Mouse (Mus musculus) midbrain, embryonic 14.5 days (tissue): ENCODE measurements around the gene Rab12. TPM values are rescaled to one million over a fixed set of nuclear protein-coding genes. Genes with fewer than 3 reads are reported as not detected.
A peak's percentile ranks its signal among the peaks of the same experiment; 100 is the strongest.

Experiments used
- ATAC-seq: fragments of 200-750 bp; cut with Nextera tagmentation; 2 replicates; pipeline ENCODE4 v1.8.0; 2017; ENCODE audit warnings: moderate number of reproducible peaks, moderate library complexity; ENCODE audit not compliant: low FRiP score, low TSS enrichment
- DNase-seq: peaks from one replicate; pipeline ENCODE4 v3.0.0-alpha.2; 2015
- H3K27ac ChIP-seq: fragments of 300-500 bp; sonication (generic); replicated peaks from 2 replicates; pipeline ENCODE4 v1.5.1; 2014; ENCODE audit warnings: mild to moderate bottlenecking, low read depth, low read length, moderate library complexity
- H3K27me3 ChIP-seq: fragments of 300-500 bp; sonication (generic); 2 replicates; pipeline ENCODE4 v1.6.1; 2014; ENCODE audit warnings: low read length, control low read depth, mixed read lengths; ENCODE audit not compliant: control insufficient read depth, insufficient read depth
- H3K36me3 ChIP-seq: fragments of 300-500 bp; sonication (generic); 2 replicates; pipeline ENCODE4 v1.6.1; 2014; ENCODE audit warnings: low read length, control low read depth; ENCODE audit not compliant: control insufficient read depth, insufficient read depth
- H3K4me1 ChIP-seq: fragments of 300-500 bp; sonication (generic); 2 replicates; pipeline ENCODE4 v1.6.1; 2014; ENCODE audit warnings: mild to moderate bottlenecking, antibody characterized with exemption, low read length, control low read depth; ENCODE audit not compliant: control insufficient read depth, insufficient read depth
- H3K4me2 ChIP-seq: fragments of 300-500 bp; sonication (generic); 2 replicates; pipeline ENCODE4 v1.6.1; 2014; ENCODE audit warnings: mild to moderate bottlenecking, low read length, moderate library complexity
- H3K4me3 ChIP-seq: fragments of 300-500 bp; sonication (generic); replicated peaks from 2 replicates; pipeline ENCODE4 v1.5.1; 2014; ENCODE audit warnings: low read depth, low read length
- H3K9ac ChIP-seq: fragments of 300-500 bp; sonication (generic); replicated peaks from 2 replicates; pipeline ENCODE4 v1.6.1; 2014; ENCODE audit warnings: mild to moderate bottlenecking, low read length, moderate library complexity
- H3K9me3 ChIP-seq: fragments of 300-500 bp; sonication (generic); 2 replicates; pipeline ENCODE4 v1.6.1; 2016; ENCODE audit warnings: low read length, control low read depth, mixed read lengths; ENCODE audit not compliant: control insufficient read depth
- WGBS: fragments of 180-500 bp; shearing (Covaris S2); extraction: QIAGEN DNeasy Blood & Tissue Kit; methylation state at CpG from one replicate; pipeline ENCODE4 v1.1.7; 2014; 5-methylcytosine and 5-hydroxymethylcytosine counted together
- polyA plus RNA-seq: library from polyadenylated mRNA; unstranded; fragments of >200 nt; fragmentation: Nextera tagmentation; extraction: Ambion mirVana; gene quantifications from 2 replicates; pipeline ENCODE4 v1.2.1, GENCODE M21; 2014

Rab12 gene
- polyA plus RNA-seq, 1 experiment from 2014 or later: 83.8 TPM

DNA sequence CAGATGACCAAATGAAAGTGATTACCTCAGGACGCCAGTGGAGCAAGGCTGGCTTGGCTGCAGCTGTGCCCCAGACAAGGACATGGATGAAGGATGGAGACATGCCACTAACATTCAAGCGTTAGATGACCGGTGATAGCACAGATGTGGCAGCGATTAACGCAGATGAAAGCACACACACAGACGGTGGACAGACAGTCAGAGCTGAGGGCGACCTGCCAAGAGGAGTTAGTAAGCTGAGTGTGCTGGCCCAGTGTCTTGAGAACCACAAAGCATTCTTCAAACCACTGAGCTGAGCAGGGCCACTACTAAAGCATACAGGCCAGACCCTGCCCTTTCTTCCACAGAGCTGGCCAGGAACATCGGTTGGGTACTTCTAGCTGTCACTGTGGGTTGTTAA is 14.6 kb downstream of the Rab12 start:
- WGBS: 90% methylated on average over 8 of the region's 8 CpGs
- no peak for DNase-seq
- peaks cover 38% of the 10 kb centered on the region for H3K36me3 ChIP-seq

GRCm38 (mm10) chr17:66504248-66504647 is 15.3 kb downstream of the Rab12 start:
- Histone ChIP-seq H3K9ac (no peak overlapping the region), H3K27me3 (no peaks in the 10 kb centered on the region), H3K36me3 (peaks cover 45% of the 10 kb centered on the region), H3K9me3 (no peaks in the 10 kb centered on the region), H3K4me1 (no peaks in the 10 kb centered on the region), H3K27ac (no peak overlapping the region), H3K4me3 (no peak overlapping the region), H3K4me2 (no peak overlapping the region)
- WGBS: 93% methylated on average over 2 of the region's 2 CpGs
- DNase-seq: no peak
- ATAC-seq: no peak

More for the DNA sequence above, 14.6 kb downstream of the Rab12 start:
- Histone ChIP-seq H3K4me3 (no peak overlapping the region), H3K4me2 (no peak overlapping the region), H3K9ac (no peak overlapping the region), H3K9me3 (no peaks in the 10 kb centered on the region), H3K4me1 (no peaks in the 10 kb centered on the region), H3K27ac (no peak overlapping the region), H3K27me3 (no peaks in the 10 kb centered on the region)
- ATAC-seq: no peak

GRCm38 (mm10) chr17:66503466-66503865 is 16.1 kb downstream of the Rab12 start:
- H3K27ac ChIP-seq: no peak overlapping the region
- H3K4me3 ChIP-seq: no peak overlapping the region
- 85% methylated on average over 9 of the region's 9 CpGs for WGBS
- H3K9ac ChIP-seq: no peak overlapping the region
- no peaks in the 10 kb centered on the region for H3K27me3 ChIP-seq
- peak; percentile 21 for DNase-seq
- H3K4me1 ChIP-seq: no peaks in the 10 kb centered on the region
- no peak for ATAC-seq
- peaks cover 53% of the 10 kb centered on the region for H3K36me3 ChIP-seq
- H3K4me2 ChIP-seq: no peak overlapping the region
- no peaks in the 10 kb centered on the region for H3K9me3 ChIP-seq

DNA sequence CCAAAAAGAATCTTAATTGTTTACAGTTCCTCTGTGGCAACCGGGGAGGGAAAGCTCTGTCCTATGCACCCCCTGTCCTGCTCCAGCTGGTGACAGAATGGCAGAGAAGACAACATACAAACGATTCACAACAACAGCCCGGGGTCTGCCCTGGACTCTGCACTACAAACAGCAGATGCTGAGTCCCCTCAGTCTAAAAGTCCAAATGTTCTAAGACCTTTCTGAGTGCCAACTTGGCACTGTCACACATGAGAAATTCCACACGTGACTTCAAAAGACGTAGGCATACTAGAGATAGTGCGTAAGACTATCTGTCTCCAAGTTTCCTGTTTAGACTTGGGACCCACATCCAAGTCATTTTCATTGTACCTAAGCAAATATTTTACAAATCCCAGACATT is 16.7 kb downstream of the Rab12 start:
- H3K4me3 ChIP-seq: no peak overlapping the region
- H3K4me1 ChIP-seq: no peaks in the 10 kb centered on the region
- 92% methylated on average over 6 of the region's 6 CpGs for WGBS
- DNase-seq: no peak
- H3K27ac ChIP-seq: no peak overlapping the region
- no peak for ATAC-seq
- no peak overlapping the region for H3K9ac ChIP-seq
- no peaks in the 10 kb centered on the region for H3K27me3 ChIP-seq
- no peak overlapping the region for H3K4me2 ChIP-seq
- H3K36me3 ChIP-seq: peaks cover 59% of the 10 kb centered on the region
- no peaks in the 10 kb centered on the region for H3K9me3 ChIP-seq

DNA sequence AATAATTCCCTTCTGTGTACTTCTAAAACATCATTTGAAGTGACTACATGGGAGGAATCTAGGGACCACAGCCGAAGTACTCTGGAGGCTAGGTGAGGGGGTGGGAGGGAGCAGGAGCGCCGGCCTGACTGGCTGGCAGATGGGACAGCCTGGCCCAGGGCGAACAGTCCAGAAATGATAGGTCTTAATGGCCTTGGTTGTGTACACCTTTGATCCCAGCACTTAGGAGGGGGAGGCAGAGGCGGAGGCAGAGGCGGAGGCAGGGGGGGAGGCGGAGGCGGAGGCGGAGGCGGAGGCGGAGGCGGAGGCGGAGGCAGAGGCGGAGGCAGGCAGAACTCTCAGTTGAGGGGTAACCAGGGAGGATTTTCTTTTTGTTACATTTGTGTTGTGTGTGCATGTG is 20.9 kb downstream of the Rab12 start:
- H3K9me3 ChIP-seq: no peaks in the 10 kb centered on the region
- no peak overlapping the region for H3K27ac ChIP-seq
- DNase-seq (no peak), ATAC-seq (no peak)
- no peak overlapping the region for H3K4me3 ChIP-seq
- H3K4me1 ChIP-seq: no peaks in the 10 kb centered on the region
- no peaks in the 10 kb centered on the region for H3K27me3 ChIP-seq
- no peak overlapping the region for H3K9ac ChIP-seq
- no peak overlapping the region for H3K4me2 ChIP-seq
- peaks cover 75% of the 10 kb centered on the region for H3K36me3 ChIP-seq
- WGBS: 88% methylated on average over 14 of the region's 14 CpGs

DNA sequence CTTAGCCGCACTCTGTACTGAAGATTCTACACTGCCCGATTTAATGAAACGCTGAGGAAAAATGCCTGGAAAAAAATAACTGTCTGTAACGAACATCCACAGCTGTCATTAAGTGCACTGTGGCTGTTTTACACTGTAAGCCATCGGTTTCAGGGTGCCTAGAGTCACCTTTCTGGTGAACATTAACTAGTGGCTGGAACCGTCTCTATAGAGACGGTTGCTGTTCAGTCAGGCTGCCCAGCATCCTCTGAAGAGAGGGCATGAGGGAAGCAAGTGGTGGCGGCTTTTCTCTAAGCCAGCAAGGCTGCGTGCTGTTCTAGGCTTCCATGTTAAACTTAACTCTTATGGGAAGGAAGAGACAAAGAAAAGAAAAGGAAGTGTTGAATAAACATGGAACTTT is 22.9 kb downstream of the Rab12 start:
- Histone ChIP-seq H3K36me3 (peaks cover 72% of the 10 kb centered on the region), H3K27ac (no peak overlapping the region), H3K4me1 (no peaks in the 10 kb centered on the region), H3K4me2 (no peak overlapping the region), H3K9me3 (no peaks in the 10 kb centered on the region), H3K4me3 (no peak overlapping the region), H3K27me3 (no peaks in the 10 kb centered on the region), H3K9ac (no peak overlapping the region)
- ATAC-seq (no peak), DNase-seq (no peak)
- WGBS: 96% methylated on average over 9 of the region's 9 CpGs

GRCm38 (mm10) chr17:66490022-66490601 is 29.4 kb downstream of the Rab12 start:
- H3K36me3 ChIP-seq: peaks cover 14% of the 10 kb centered on the region
- peak; percentile 87 for DNase-seq
- H3K27me3 ChIP-seq: no peaks in the 10 kb centered on the region
- 44% methylated on average over 10 of the region's 10 CpGs for WGBS
- H3K9ac ChIP-seq: no peak overlapping the region
- H3K9me3 ChIP-seq: no peaks in the 10 kb centered on the region
- 0 out of 2 replicates have a peak, but pooled peaks have one; percentile 46 for ATAC-seq
- no peak overlapping the region for H3K4me2 ChIP-seq
- H3K4me3 ChIP-seq: no peak overlapping the region
- H3K4me1 ChIP-seq: no peaks in the 10 kb centered on the region
- H3K27ac ChIP-seq: no peak overlapping the region

DNA sequence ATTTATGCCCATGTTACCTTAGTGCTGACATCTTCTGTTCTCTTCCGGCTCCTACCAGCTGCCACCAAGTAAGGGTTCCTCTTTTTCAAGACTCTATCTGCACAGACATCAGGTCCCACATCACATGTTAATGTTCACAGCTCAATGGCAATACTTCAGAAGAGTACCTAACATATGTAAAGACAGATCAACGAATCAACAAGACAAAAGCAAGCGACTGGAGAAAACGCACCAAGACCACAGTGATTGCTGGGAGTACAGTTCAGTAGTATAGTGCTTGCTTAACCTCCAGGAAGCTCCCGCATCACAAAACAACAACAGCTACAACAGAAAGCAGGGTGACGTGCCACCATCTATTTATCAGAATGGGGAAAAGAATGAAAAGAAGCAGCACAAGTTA is 33.0 kb downstream of the Rab12 start:
- Histone ChIP-seq H3K36me3 (no peaks in the 10 kb centered on the region), H3K4me1 (peaks cover 6% of the 10 kb centered on the region; the same call in 1 of the 2 replicates), H3K27ac (no peak overlapping the region), H3K9ac (no peak overlapping the region), H3K4me2 (no peak overlapping the region), H3K9me3 (no peaks in the 10 kb centered on the region), H3K27me3 (no peaks in the 10 kb centered on the region), H3K4me3 (no peak overlapping the region)
- WGBS: 92% methylated on average over 6 of the region's 6 CpGs
- DNase-seq (no peak), ATAC-seq (no peak)

DNA sequence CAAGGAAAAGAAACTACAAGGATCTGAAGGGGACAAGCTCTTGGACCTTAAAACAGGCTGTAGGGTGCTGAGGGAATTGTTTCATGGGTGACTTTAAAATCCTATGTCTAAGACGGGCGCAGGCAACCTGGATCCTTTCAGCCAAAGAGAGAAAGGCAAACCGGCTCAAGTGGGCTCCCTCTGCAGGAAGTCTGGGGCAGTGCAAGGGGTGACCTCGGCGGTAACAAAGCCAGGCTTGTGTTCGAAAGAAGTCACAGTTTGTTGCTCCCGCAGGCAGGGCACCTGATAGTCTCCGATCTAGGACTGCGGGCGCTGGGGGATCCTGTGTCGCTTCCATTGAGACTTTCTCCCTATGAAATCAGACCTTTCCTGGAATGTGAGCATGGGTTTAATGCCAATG is 33.8 kb downstream of the Rab12 start:
- Histone ChIP-seq H3K4me2 (no peak overlapping the region), H3K27me3 (no peaks in the 10 kb centered on the region), H3K4me3 (no peak overlapping the region), H3K9ac (no peak overlapping the region), H3K4me1 (peaks cover 10% of the 10 kb centered on the region), H3K36me3 (no peaks in the 10 kb centered on the region), H3K27ac (no peak overlapping the region), H3K9me3 (no peaks in the 10 kb centered on the region)
- WGBS: 4% methylated on average over 11 of the region's 11 CpGs
- ATAC-seq: no peak
- peak; percentile 92 for DNase-seq
